Mouse (Mus musculus): ENCODE measurements at regions not wholly inside any gene's neighbourhood (a gene's known extent, or its start where the extent isn't known, plus 50 kb on each side); places are given as distances from the start of the nearest gene placed in this dataset.

DNA sequence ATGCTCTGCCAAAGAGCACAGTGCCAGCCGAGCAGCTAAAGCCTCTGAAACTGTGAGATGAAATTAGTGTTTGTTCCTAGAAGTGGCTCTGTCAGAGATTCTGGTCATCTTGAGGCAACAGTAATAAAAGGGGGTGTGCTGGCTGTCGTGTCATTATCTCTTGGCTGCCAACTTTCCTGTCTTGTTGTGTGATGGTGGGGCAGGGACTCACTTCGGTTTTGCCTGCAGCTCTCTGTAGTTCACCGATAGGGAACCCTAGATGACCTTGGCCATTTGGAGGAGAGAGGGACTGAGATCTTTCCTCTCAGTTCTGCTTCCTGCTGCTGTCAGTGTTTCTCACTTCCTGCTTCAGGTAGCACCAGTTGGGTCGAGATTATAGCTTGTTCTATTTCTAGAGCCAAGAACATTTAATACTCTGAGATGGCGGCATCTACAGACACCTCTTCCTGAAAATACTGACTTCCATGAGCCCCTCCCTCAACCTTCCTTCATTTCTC lies 159.8 kb upstream of the Kbtbd8 start:
- DNase-seq (ENCODE audit: low spot score in 2 of 2) = no peak

DNA sequence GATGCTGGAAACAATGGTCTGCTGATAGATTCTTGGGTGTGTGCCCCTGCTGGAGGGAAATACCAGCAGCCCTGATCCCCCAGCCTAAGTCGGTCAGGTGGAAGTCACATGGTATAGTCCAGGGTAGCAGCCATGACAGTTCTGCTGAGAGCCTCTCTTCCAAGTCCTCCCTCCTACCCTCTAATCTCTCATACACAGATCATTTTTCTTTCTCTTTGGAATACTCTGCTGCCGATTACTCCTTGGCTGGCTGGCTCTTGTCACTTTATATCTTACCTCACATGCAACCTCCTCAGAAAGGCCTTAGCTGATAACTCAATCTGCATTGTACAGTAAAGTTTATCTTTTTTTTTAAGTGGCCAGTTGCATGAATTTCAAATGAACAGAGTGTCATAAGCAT lies 162.5 kb upstream of the Kbtbd8 start:
- no peak for DNase-seq (ENCODE audit: low spot score in 2 of 2)

- no peak for DNase-seq (ENCODE audit: low spot score in 2 of 2)
Measured at GRCm38 (mm10) chr6:94953658-94954057, 163.4 kb upstream of the Kbtbd8 start.

DNA sequence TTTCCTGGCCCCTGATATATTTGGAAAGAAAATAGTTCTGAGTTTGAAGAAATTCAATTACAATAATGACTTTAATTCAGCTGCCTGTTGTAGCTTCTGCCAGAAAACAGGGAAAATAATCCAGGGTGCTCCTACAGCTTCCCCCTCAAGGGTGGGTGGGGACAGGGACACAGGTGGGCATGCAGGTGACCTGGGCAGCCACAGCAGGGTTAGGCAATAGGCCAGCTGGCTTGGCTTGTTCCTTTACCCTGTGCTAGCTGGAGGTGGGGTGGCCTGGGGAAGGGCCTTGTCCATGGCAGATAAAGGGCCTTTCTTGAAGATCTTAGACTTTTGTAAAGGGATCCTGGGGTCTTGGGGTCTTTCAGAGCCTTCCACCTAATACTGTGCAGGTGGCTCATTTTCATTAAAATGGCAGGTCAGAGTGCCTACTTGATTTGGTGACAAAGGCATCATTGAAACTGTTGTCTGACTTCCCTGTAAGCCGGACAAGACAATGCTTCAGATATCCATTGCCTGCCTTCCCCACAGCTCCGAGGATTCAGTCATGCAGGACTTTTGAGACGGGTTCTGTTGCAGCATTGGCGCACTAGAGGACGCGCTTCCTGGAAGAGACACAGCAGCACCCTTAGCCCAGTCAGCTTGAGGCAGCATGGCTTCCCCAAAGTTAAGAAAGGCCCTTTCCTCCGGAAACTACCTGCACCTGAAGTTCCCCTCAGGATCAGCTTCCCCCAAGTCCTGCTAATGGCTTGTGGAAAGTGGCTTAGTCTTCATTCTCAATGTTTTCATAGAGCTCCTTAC lies 164.9 kb upstream of the Kbtbd8 start:
- DNase-seq (ENCODE audit: low spot score in 2 of 2) = no peak

GRCm38 (mm10) chr6:94950944-94951343 lies 166.1 kb upstream of the Kbtbd8 start:
- DNase-seq (ENCODE audit: low spot score in 2 of 2) = no peak

- DNase-seq (ENCODE audit: low spot score in 2 of 2) = no peak
Measured at GRCm38 (mm10) chr6:94950319-94950718, 166.7 kb upstream of the Kbtbd8 start.

- DNase-seq (ENCODE audit: low spot score in 2 of 2) = no peak
Measured at GRCm38 (mm10) chr6:94946352-94946900, 170.6 kb upstream of the Kbtbd8 start.

- no peak for DNase-seq (ENCODE audit: low spot score in 2 of 2)
Measured at GRCm38 (mm10) chr6:94945715-94946114, 171.3 kb upstream of the Kbtbd8 start.

DNA sequence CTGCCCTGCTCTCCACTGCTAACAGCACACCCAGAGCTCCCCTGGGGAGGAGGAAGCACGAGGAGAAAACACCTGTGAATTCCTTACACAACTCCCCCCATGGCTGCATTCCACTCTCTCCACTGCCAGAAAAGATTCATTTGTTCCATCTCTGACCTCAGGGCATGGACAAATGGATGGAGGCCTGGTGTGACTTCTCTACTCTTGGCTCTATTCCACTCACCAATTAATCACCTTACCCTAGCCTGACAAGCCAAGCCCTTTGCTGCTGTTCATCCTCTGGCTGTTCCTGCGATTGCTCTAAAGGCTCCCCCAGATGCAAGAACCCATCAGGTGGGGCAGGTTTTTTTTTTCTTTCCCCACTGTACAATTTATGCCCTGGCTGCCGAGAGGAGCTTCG lies 172.8 kb upstream of the Kbtbd8 start:
- DNase-seq (ENCODE audit: low spot score in 2 of 2) = no peak

DNA sequence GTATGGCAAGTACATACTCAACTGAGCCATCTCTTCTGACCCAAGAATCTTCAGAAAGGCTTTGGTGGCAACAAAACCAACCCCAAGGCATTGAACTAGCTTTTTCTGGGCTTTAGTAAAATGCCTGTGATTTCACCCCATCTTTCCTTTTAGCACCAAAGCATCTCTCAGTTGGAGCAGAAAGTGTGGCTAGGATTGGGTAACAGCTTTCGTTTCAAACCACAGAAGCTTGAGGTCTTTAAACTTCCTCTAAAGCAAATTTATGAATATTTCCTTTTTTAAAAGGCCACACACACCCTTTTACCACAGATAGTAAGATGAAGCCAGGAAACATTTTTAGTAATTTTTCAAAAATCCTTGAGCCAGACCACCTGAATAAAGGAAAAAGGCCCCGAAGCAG lies 178.1 kb upstream of the Kbtbd8 start:
- no peak for DNase-seq (ENCODE audit: low spot score in 2 of 2)

DNA sequence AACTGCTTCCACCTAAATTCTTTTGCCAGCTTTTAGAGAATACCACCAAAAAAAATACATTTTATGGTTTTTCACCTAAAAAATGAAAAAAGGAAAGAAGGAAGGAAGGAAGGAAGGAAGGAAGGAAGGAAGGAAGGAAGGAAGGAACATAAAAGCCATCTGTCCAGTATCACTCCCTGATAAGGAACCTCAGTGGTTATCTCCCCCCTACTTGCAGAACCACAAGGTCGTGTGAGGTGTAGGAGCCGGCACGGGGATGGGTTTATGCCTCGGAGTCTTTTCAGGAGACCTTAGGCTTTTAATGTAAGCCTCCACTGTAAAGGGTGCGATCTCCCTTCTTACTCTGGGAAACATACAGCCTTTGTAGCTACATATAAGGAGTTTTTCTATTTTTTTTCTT lies 180.8 kb upstream of the Kbtbd8 start:
- DNase-seq (ENCODE audit: low spot score in 2 of 2) = no peak

- DNase-seq (ENCODE audit: low spot score in 2 of 2) = no peak
Measured at GRCm38 (mm10) chr6:94935706-94936105, 181.3 kb upstream of the Kbtbd8 start.

GRCm38 (mm10) chr6:94927811-94928210 lies 189.2 kb upstream of the Kbtbd8 start:
- no peak for DNase-seq (ENCODE audit: low spot score in 2 of 2)

- DNase-seq (ENCODE audit: low spot score in 2 of 2) = no peak
Measured at GRCm38 (mm10) chr6:94926652-94927211, 190.3 kb upstream of the Kbtbd8 start.

GRCm38 (mm10) chr6:94925408-94925807 lies 191.6 kb upstream of the Kbtbd8 start:
- no peak for DNase-seq (ENCODE audit: low spot score in 2 of 2)

GRCm38 (mm10) chr6:94924338-94925039 lies 192.6 kb upstream of the Kbtbd8 start:
- DNase-seq (ENCODE audit: low spot score in 2 of 2) = no peak

GRCm38 (mm10) chr6:94921741-94922140 lies 195.3 kb upstream of the Kbtbd8 start:
- no peak for DNase-seq (ENCODE audit: low spot score in 2 of 2)

DNA sequence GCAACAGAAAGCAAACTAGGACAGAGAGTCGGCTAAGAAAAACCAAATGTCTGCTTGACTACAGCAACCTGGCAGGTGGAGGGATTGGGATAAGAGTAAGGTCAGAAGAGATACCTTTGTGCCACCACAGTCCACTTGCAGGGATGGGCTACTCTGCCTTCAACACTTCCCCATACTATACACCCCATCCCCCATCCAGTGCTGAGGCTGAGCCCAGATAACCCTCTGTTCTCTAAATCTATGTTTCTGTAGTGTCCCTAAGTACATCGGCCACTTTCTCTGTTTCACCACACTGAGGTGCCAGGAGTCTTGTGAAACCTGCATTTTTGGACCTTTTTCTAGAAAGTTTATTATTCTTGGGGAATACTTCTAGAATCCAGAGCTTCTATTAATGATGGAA lies 196.3 kb upstream of the Kbtbd8 start:
- no peak for DNase-seq (ENCODE audit: low spot score in 2 of 2)

- DNase-seq (ENCODE audit: low spot score in 2 of 2) = no peak
Measured at GRCm38 (mm10) chr6:94919194-94919743, 197.8 kb upstream of the Kbtbd8 start.

DNA sequence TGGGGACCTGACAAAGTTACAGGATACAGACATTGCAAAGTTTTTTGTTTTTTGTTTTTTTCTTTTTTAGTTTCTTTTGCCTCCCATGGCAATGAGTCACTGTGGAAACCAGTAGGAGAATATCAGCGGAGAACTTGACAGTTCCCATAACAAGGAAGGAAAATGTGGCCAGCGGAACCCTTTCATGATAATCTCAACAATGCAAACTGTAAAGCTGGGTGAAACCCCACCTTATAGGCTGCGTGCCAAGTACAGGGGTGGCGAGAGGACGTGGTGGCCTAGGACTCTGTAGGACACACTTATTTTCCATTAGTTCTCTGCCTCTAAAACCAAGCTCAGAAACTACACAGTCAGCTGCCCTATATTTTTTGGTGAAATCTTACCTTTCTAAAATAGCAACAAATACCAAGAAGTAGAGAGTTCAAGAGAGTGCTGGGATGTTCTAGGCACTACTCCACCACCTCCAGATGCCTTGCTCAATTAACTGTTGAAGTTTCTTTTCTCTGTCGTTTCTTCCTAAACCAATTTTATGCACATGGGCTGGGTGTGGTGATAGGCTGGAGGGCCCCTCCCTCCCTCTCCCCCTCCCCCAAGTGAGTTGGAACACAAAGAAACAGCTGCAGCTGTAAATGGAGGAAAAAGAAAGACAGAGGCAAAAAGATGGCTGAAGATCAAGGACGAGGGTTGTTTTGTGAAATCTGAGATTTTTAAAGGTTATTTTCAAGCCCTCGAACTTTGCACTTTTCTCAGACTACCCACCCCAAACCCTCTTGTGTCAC lies 201.0 kb upstream of the Kbtbd8 start:
- peak; percentile 8 to 13 for DNase-seq (ENCODE audit: low spot score in 2 of 2)

DNA sequence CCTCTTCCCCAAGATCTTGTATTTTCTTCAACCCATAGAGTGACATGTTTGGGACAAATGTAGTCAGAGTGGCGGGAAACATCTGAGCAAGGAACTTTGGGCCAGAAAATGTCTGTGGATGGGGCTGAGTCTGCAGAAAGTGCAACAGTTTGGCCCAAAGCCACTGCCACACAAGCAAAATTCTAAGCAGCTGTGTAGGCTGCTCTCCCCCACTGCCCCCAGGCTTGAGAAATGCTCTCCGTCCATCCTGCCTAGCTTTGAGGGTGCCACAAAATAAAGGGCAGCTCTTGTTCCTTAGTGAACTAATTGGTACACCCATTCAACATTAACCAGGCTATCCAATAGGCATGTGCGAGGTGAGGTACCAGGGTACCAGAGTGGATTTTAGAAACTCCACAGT lies 205.2 kb upstream of the Kbtbd8 start:
- no peak for DNase-seq (ENCODE audit: low spot score in 2 of 2)

All from frontal cortex, postnatal 14 days (tissue).